Mouse (Mus musculus) spleen, adult 2 months (tissue): ENCODE data around the gene Auts2. TPM values are rescaled to one million over a fixed set of nuclear protein-coding genes. Genes with fewer than 3 reads are reported as not detected.

Experiments
- DNase-seq, 2 experiments: peaks; one replicate each; pipeline versions ENCODE4 v3.0.0 to v3.0.0-alpha.2; 2012 to 2021; ENCODE audit warnings: low spot score in 2 of 2, low read depth in 1 of 2
- H3K27ac ChIP-seq: fragments of 200-500 bp; 2 replicates; pipeline ENCODE4 v1.5.1; 2012; ENCODE audit warnings: low read length, inconsistent platforms; ENCODE audit not compliant: insufficient read depth
- H3K27me3 ChIP-seq: fragments of 200-500 bp; 2 replicates; pipeline ENCODE4 v1.6.1; 2012; ENCODE audit warnings: mild to moderate bottlenecking, moderate library complexity, low read length, inconsistent platforms; ENCODE audit not compliant: control insufficient read depth, insufficient read depth
- H3K36me3 ChIP-seq: fragments of 200-500 bp; 2 replicates; pipeline ENCODE4 v1.6.1; 2012; ENCODE audit warnings: mild to moderate bottlenecking, low read length, inconsistent platforms; ENCODE audit not compliant: control insufficient read depth, insufficient read depth
- H3K4me1 ChIP-seq: fragments of 200-500 bp; 2 replicates; pipeline ENCODE4 v1.6.1; 2011; ENCODE audit warnings: inconsistent platforms; ENCODE audit not compliant: control insufficient read depth, insufficient read depth, insufficient read length
- H3K4me3 ChIP-seq: fragments of 200-500 bp; 2 replicates; pipeline ENCODE4 v1.5.1; 2011; ENCODE audit warnings: mild to moderate bottlenecking, inconsistent platforms; ENCODE audit not compliant: insufficient read depth, insufficient read length; ENCODE audit errors: extremely low read depth
- CTCF ChIP-seq: fragments of 200-500 bp; IDR thresholded peaks from 2 replicates; pipeline ENCODE4 v1.5.1; 2011; ENCODE audit warnings: mild to moderate bottlenecking, inconsistent platforms; ENCODE audit not compliant: insufficient read depth, insufficient read length, insufficient replicate concordance; ENCODE audit errors: extremely low read depth
- POLR2A ChIP-seq: fragments of 200-500 bp; IDR thresholded peaks from 2 replicates; pipeline ENCODE4 v1.6.1; 2011; ENCODE audit warnings: low read depth, low read length, inconsistent platforms
- WGBS: fragments of 180-500 bp; shearing (Covaris S2); methylation state at CpG from one replicate; pipeline ENCODE4 v1.1.7; 2018; 5-methylcytosine and 5-hydroxymethylcytosine counted together
- polyA plus RNA-seq: library from polyadenylated mRNA; depleted of rRNA; stranded (reverse); fragments of >200 nt; gene quantifications from 2 replicates; pipeline ENCODE4 v1.2.3, GENCODE M21; 2012

Auts2 gene
- polyA plus RNA-seq, 1 experiment: 1.3 TPM

DNA sequence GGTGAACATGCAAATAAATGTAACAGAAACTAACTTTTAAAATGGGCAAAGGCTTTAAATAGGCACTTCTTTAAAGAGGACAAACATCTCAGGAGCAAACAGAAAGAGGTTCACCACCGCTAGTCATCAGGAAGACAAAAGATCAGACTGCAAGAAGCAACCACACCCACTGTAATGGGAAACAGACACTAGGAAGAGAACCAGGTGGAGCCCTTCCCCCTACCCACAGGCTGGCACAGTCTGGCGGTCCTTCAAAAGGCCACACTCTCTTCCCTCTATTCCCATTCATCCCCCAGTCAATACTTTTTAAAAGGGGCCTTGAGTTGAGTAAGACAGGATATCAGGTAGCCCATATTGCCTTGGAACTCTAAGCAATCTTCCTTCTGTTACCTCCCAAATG lies 1052.3 kb downstream of the Auts2 start:
- WGBS: 84% methylated on average over 2 of the region's 2 CpGs

DNA sequence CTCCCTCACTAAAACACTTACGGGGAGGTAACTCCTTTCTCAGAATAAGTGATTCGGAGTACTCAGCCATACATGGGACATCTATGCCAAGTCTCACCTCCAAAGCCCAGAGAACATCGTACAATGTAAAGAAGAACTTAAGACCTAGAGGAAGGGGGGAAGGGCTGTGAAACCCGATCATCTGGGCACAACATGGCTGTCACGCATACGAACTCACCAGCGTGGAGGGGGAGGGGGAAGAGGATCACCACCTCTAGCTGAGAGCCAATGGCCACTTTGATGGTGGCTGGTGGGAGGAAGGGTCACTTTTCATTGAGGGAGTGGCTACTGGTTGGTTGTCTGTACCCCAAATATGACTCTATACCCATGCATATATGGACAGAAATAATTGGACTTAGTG lies 1053.3 kb downstream of the Auts2 start:
- Histone ChIP-seq H3K27ac (no peak overlapping the region), H3K27me3 (no peaks in the 10 kb centered on the region), H3K4me3 (no peak overlapping the region), H3K36me3 (no peaks in the 10 kb centered on the region), H3K4me1 (no peaks in the 10 kb centered on the region)
- 94% methylated on average over 7 of the region's 7 CpGs for WGBS
- TF ChIP-seq POLR2A (no peak), CTCF (no peak)
- DNase-seq: no peak

More for the DNA sequence above, 1052.3 kb downstream of the Auts2 start:
- Histone ChIP-seq H3K4me3 (no peak overlapping the region), H3K36me3 (no peaks in the 10 kb centered on the region), H3K27me3 (no peaks in the 10 kb centered on the region), H3K4me1 (no peaks in the 10 kb centered on the region), H3K27ac (no peak overlapping the region)
- TF ChIP-seq CTCF (no peak), POLR2A (no peak)
- DNase-seq: no peak

DNA sequence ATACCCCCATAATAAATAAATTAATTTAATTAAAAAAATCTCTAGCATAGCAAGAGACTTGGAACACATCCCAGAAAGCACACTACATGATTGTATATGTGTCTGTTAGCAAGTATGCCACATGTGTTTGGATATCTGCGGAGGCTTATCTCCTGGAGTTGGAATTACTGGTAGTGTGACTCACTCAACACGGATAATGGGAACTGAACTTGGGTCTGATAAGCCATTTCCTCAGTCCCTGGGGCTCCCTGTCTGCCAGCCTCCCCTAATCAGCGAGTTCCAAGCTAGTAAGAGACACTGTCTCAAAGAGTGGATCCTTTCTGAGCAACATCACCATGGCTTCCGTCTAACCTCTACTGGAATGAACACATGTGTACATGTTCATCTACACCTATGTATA lies 1056.6 kb downstream of the Auts2 start:
- 81% methylated on average over 4 of the region's 4 CpGs for WGBS
- H3K36me3 ChIP-seq: no peaks in the 10 kb centered on the region
- TF ChIP-seq CTCF: no peak
- no peak for TF ChIP-seq POLR2A
- no peak overlapping the region for H3K27ac ChIP-seq
- H3K4me1 ChIP-seq: no peaks in the 10 kb centered on the region
- no peak overlapping the region for H3K4me3 ChIP-seq
- DNase-seq: no peak
- H3K27me3 ChIP-seq: no peaks in the 10 kb centered on the region

DNA sequence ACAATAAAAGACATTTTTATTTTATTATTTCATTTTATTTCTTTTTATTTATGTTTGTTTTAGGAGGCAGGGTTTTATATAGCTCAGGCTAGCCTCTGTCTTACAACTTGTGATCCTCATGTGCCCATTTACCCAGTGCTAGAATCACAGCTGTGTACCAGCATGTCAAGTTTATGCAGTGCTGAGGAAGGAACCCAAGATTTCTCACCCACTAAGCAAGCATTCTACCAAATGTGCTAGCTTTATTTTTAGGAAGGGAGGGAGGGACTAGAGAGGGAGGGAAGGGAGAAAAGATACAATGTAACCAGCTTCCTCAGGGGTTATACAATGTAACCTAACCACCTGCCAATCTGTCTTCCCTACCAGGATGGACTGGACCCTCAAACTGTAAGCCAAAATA lies 1067.9 kb downstream of the Auts2 start:
- H3K27ac ChIP-seq: no peak overlapping the region
- no peak for DNase-seq

DNA sequence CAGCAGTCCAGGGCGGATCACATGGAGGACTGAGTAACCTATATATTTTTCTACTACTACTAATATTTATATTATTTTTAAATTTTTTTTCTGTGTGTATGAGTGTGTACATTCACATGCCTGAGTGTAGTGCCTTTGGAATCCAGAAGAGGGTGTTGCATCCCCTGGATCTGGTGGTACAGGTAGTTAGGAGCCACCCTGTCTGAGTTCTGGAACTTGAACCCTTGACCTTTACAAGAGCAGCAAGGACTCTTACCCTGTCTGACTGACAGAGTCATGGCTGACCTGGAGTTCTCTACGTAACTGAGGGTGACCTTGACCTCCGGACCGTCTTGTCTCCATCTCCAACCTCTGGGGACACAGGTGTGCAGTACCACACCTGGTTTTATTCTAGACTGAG lies 1074.5 kb downstream of the Auts2 start:
- Histone ChIP-seq H3K4me1 (no peaks in the 10 kb centered on the region), H3K4me3 (no peak overlapping the region), H3K27me3 (no peaks in the 10 kb centered on the region), H3K27ac (no peak overlapping the region), H3K36me3 (no peaks in the 10 kb centered on the region)
- TF ChIP-seq POLR2A: no peak
- TF ChIP-seq CTCF: no peak
- WGBS: 97% methylated on average over 4 of the region's 4 CpGs
- DNase-seq: no peak

More for the DNA sequence above, 1067.9 kb downstream of the Auts2 start:
- H3K4me3 ChIP-seq: no peak overlapping the region
- H3K4me1 ChIP-seq: no peaks in the 10 kb centered on the region
- no peaks in the 10 kb centered on the region for H3K27me3 ChIP-seq
- TF ChIP-seq POLR2A (no peak), CTCF (no peak)
- H3K36me3 ChIP-seq: no peaks in the 10 kb centered on the region

DNA sequence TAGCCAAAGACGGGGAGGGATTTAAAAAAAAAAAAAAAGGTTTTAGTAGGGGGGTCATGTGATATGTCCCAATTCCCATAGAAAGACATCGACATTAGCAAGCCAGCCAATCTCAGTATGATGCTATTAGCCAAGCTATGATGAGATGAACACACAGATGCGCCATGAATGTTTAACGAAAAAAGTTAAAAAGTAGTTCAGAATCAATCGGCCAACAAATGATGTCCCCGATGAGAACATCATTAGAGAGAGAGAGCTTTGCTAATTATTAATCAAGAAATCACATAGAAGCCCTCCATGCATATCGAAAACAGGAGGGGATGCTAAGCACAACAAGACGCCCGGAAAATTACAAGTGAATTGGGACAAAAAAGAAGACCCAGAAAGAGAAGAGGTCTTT lies 1077.0 kb downstream of the Auts2 start:
- Histone ChIP-seq H3K27ac (no peak overlapping the region), H3K27me3 (no peaks in the 10 kb centered on the region), H3K36me3 (no peaks in the 10 kb centered on the region), H3K4me3 (no peak overlapping the region), H3K4me1 (no peaks in the 10 kb centered on the region)
- 95% methylated on average over 9 of the region's 9 CpGs for WGBS
- no peak for TF ChIP-seq CTCF
- no peak for TF ChIP-seq POLR2A
- no peak for DNase-seq

DNA sequence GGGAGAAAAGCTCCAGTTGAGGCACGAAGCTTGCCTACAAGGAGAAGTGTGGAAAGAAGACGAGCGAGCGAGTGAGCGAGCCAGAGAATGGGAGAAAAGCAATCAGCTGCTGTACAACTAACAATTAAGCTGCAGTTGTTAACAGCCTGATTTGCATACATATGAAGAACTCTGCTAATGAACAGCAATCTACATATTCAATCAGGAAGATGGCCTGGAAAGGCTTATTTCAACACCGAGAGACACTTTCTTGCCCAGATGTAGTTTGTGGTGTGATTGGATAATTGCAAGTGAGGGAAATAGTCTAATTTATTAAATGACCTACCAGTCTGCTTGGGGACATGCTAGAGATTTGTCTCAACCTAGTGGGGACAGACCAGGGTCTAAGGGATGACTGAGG lies 1079.7 kb downstream of the Auts2 start:
- H3K4me3 ChIP-seq: no peak overlapping the region
- H3K27ac ChIP-seq: no peak overlapping the region
- DNase-seq: no peak
- H3K4me1 ChIP-seq: no peaks in the 10 kb centered on the region
- no peaks in the 10 kb centered on the region for H3K36me3 ChIP-seq
- H3K27me3 ChIP-seq: no peaks in the 10 kb centered on the region
- 95% methylated on average over 6 of the region's 6 CpGs for WGBS
- TF ChIP-seq CTCF (no peak), POLR2A (no peak)

DNA sequence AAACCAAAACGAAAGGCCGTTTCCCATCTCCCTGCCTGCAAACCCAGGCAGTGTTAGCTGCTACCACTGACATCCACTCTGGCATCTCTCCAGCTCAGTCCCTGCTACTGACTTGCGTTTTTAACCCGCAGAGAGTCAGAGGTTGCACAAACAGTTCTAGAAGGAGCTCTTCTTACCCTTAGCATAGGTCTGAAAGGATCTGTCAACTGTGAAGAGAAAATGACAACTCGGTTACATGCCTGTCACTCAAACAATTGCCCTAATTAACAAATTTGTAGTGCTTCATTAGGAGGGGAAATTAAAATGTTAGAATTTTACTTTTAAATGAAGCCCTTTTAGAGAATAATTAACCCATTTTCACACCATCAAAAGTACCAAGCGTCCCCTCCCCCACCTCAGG lies 1083.2 kb downstream of the Auts2 start:
- H3K27me3 ChIP-seq: no peaks in the 10 kb centered on the region
- H3K36me3 ChIP-seq: no peaks in the 10 kb centered on the region
- no peaks in the 10 kb centered on the region for H3K4me1 ChIP-seq
- 85% methylated on average over 6 of the region's 6 CpGs for WGBS
- no peak overlapping the region for H3K4me3 ChIP-seq
- no peak for DNase-seq
- H3K27ac ChIP-seq: no peak overlapping the region
- TF ChIP-seq CTCF: no peak
- TF ChIP-seq POLR2A: no peak
